ENCODE assay signal across 9 mouse cellular contexts in the genomic region with DNA sequence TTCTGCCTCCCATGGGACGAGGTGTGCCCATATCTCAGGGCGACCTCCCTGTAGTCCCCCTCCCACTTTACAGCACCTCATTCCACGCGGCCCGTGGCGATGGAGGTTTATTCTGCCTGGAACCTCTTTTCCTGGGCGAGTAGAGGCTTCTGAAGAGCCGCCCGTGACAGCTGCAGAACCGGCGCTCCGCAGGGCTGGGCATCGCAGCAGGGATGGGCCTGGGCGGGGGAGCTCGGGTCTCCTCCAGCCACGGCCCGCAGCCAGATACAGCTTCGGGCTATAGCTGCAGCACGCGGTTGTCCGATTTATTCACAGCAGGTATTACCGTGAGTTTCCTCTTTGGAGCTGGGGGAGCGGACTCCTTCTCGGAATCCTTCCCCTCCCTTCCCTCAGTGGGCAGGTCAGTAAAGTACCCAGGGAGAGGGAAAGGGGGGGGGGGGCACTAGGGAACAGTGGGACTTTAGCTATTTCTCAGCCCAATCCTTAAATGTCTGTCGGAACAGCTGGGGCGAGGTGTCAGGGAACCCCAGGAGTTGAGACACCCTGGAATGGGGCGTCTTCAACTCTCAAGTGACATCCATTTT. TPM values are rescaled to one million over a fixed set of nuclear protein-coding genes. Genes with fewer than 3 reads are reported as not detected.
DNase-seq lines count a peak whose midpoint lies in the region; ATAC-seq and TF ChIP-seq lines count a peak whose summit lies in the region.
"Had no signal": no experiment of that assay in that cellular context is flagged by ENCODE, and none has a peak within 500 bp of the region (broad histone marks: within the 10 kb centered on the region; RNA-seq: fewer than 3 reads in every experiment).

No protein-coding gene starts in this region.

- peak overlapping the region; percentile 65 for H3K4me2 ChIP-seq in lung, embryonic 14.5 days
- peak overlapping the region; percentile 83 for H3K4me2 ChIP-seq in embryonic facial prominence, embryonic 13.5 days
- no peak overlapping the region for H3K4me2 ChIP-seq in hindbrain, embryonic 15.5 days
- H3K4me2 ChIP-seq in stomach, embryonic 14.5 days (replicated peaks; ENCODE audit: low read depth, low read length): peak overlapping the region; percentile 53

- peak overlapping the region; percentile 37 for H3K4me3 ChIP-seq in lung, embryonic 14.5 days (ENCODE audit: low read depth, low read length)
- H3K4me3 ChIP-seq in embryonic facial prominence, embryonic 13.5 days: peak overlapping the region; percentile 54
- peak overlapping the region; percentile 17; the same call in 1 of the 2 replicates for H3K4me3 ChIP-seq in hindbrain, embryonic 15.5 days
- peak overlapping the region; percentile 31 for H3K4me3 ChIP-seq in stomach, embryonic 14.5 days (ENCODE audit: low read depth, low read length)

- ATAC-seq in lung, embryonic 14.5 days (ENCODE audit: insufficient read depth): peak; percentile 15; the same call in 1 of the 2 replicates
- no peak for ATAC-seq in embryonic facial prominence, embryonic 13.5 days (ENCODE audit: insufficient number of reproducible peaks, insufficient read depth, low FRiP score, low TSS enrichment, low read depth)
- ATAC-seq in hindbrain, embryonic 15.5 days (ENCODE audit: low FRiP score, low read depth): no peak
- ATAC-seq in stomach, embryonic 14.5 days (ENCODE audit: insufficient number of reproducible peaks, insufficient read depth, low FRiP score, low read depth): no peak

- H3K27ac ChIP-seq in lung, embryonic 14.5 days (ENCODE audit: low read depth): no peak overlapping the region
- H3K27ac ChIP-seq in embryonic facial prominence, embryonic 13.5 days: no peak overlapping the region
- no peak overlapping the region for H3K27ac ChIP-seq in hindbrain, embryonic 15.5 days (replicated peaks)
- no peak overlapping the region for H3K27ac ChIP-seq in stomach, embryonic 14.5 days (ENCODE audit: low read length)

- peaks cover 100% of the 10 kb centered on the region for H3K27me3 ChIP-seq in lung, embryonic 14.5 days (ENCODE audit: insufficient read depth, low read length)
- peaks cover 97% of the 10 kb centered on the region for H3K27me3 ChIP-seq in embryonic facial prominence, embryonic 13.5 days
- H3K27me3 ChIP-seq in hindbrain, embryonic 15.5 days: peaks cover 91% of the 10 kb centered on the region
- peaks cover 72% of the 10 kb centered on the region for H3K27me3 ChIP-seq in stomach, embryonic 14.5 days (ENCODE audit: control insufficient read depth, insufficient read depth, low read length)

- TF ChIP-seq CTCF in lung, embryonic 14.5 days (IDR thresholded peaks at IDR 0.05; ENCODE audit: low read depth): no peak

- no peaks in the 10 kb centered on the region for H3K36me3 ChIP-seq in lung, embryonic 14.5 days (ENCODE audit: insufficient read depth)
- H3K36me3 ChIP-seq in embryonic facial prominence, embryonic 13.5 days: no peaks in the 10 kb centered on the region
- H3K36me3 ChIP-seq in hindbrain, embryonic 15.5 days: no peaks in the 10 kb centered on the region
- no peaks in the 10 kb centered on the region for H3K36me3 ChIP-seq in stomach, embryonic 14.5 days (ENCODE audit: control insufficient read depth, insufficient read depth, low read length)

- under 1% methylated on average over 27 of the region's 27 CpGs for WGBS in lung, embryonic 14.5 days
- WGBS in embryonic facial prominence, embryonic 13.5 days: under 1% methylated on average over 27 of the region's 27 CpGs
- WGBS in hindbrain, embryonic 15.5 days: under 1% methylated on average over 27 of the region's 27 CpGs
- under 1% methylated on average over 27 of the region's 27 CpGs for WGBS in stomach, embryonic 14.5 days

- DNase-seq in lung, embryonic 14.5 days: peak; percentile 20
- no peak for DNase-seq in lung, adult 18-20 months
- no peak for DNase-seq in layer of hippocampus, adult 18-20 months (ENCODE audit: low spot score in 2 of 2)
- no peak for DNase-seq in c-Kit-positive CD71-positive TER-119-positive erythroid progenitor cells, embryonic 14.5 days (ENCODE audit: low spot score)
- DNase-seq: right cerebral cortex, postnatal 4 days had no signal

- H3K4me1 ChIP-seq in lung, embryonic 14.5 days (ENCODE audit: insufficient read depth): peaks cover 8% of the 10 kb centered on the region; the same call in 1 of the 2 replicates
- H3K4me1 ChIP-seq in embryonic facial prominence, embryonic 13.5 days: peaks cover 61% of the 10 kb centered on the region
- H3K4me1 ChIP-seq in hindbrain, embryonic 15.5 days (replicated peaks): peaks cover 33% of the 10 kb centered on the region
- H3K4me1 ChIP-seq in stomach, embryonic 14.5 days (ENCODE audit: control insufficient read depth, insufficient read depth, low read length): peaks cover 11% of the 10 kb centered on the region; the same call in 1 of the 2 replicates

- no peak overlapping the region for H3K9ac ChIP-seq in lung, embryonic 14.5 days
- peak overlapping the region; percentile 74; the same call in 1 of the 2 replicates for H3K9ac ChIP-seq in embryonic facial prominence, embryonic 13.5 days
- no peak overlapping the region for H3K9ac ChIP-seq in hindbrain, embryonic 15.5 days
- no peak overlapping the region for H3K9ac ChIP-seq in stomach, embryonic 14.5 days (replicated peaks; ENCODE audit: low read depth, low read length)

- H3K9me3 ChIP-seq in lung, embryonic 14.5 days (ENCODE audit: low read depth, low read length): no peaks in the 10 kb centered on the region
- no peaks in the 10 kb centered on the region for H3K9me3 ChIP-seq in embryonic facial prominence, embryonic 13.5 days
- no peaks in the 10 kb centered on the region for H3K9me3 ChIP-seq in hindbrain, embryonic 15.5 days
- H3K9me3 ChIP-seq in stomach, embryonic 14.5 days (ENCODE audit: control insufficient read depth, low read depth, low read length): no peaks in the 10 kb centered on the region

RNA-seq across cellular contexts. Expression of a gene that starts 0.6 kb away (rescaled TPM):
- 0.14 and 0.15 TPM in 2 replicates for polyA plus RNA-seq in lung, embryonic 14.5 days (2014; fragmentation: Nextera tagmentation; extraction: Ambion mirVana)
- polyA plus RNA-seq in embryonic facial prominence, embryonic 13.5 days (2015; fragmentation: Nextera tagmentation; extraction: Ambion mirVana): 20.1 and 23.4 TPM in 2 replicates
- 0.28 and 0.78 TPM in 2 replicates for polyA plus RNA-seq in hindbrain, embryonic 15.5 days (2015; fragmentation: Nextera tagmentation; extraction: Ambion mirVana)
- 5.6 TPM in 2 replicates for polyA plus RNA-seq in stomach, embryonic 14.5 days (2014; fragmentation: Nextera tagmentation; extraction: Ambion mirVana)
- not detected for total RNA-seq in layer of hippocampus, adult 18-20 months (2021)
- polyA plus RNA-seq: kidney, adult 2 months had no signal
